Mouse (Mus musculus) CH12.LX (cell line): ENCODE data around the gene Cnih3. TPM values are rescaled to one million over a fixed set of nuclear protein-coding genes. Genes with fewer than 3 reads are reported as not detected.

ENCODE experiments used
- DNase-seq: peaks from one replicate; pipeline ENCODE4 v3.0.0-alpha.2; 2013; ENCODE audit errors: extremely low read depth
- H3K27ac ChIP-seq: 2 replicates; pipeline ENCODE4 v1.5.1; 2012; ENCODE audit warnings: low read depth, mild to moderate bottlenecking, control low read depth, moderate library complexity; ENCODE audit not compliant: insufficient read depth
- H3K27me3 ChIP-seq: replicated peaks from 2 replicates; pipeline ENCODE3; 2012; ENCODE audit warnings: inconsistent platforms
- H3K36me3 ChIP-seq, 2 experiments: replicated peaks in 1 of 2; 2 replicates each; pipeline versions ENCODE3 to v1.6.1; 2012; ENCODE audit warnings: inconsistent platforms in 1 of 2, low read length in 1 of 2, mild to moderate bottlenecking in 1 of 2, mixed read lengths in 1 of 2, moderate library complexity in 1 of 2; ENCODE audit not compliant: control insufficient read depth in 1 of 2, insufficient read depth in 1 of 2
- H3K4me1 ChIP-seq, 2 experiments: 2 replicates each; pipeline ENCODE4 v1.6.1; 2012; ENCODE audit warnings: inconsistent platforms in 1 of 2, moderate library complexity in 1 of 2; ENCODE audit not compliant: insufficient read depth in 2 of 2, control insufficient read depth in 1 of 2
- H3K4me2 ChIP-seq: 2 replicates; pipeline ENCODE4 v1.6.1; 2012; ENCODE audit warnings: low read depth, mild to moderate bottlenecking, control low read depth; ENCODE audit not compliant: poor library complexity, insufficient read depth, severe bottlenecking
- H3K4me3 ChIP-seq, 3 experiments: fragments of 150-350 bp in 1 of 3; sonication (generic) in 1 of 3; replicated peaks in 1 of 3; 2 replicates each; pipeline versions ENCODE3 to v1.5.1; 2011 to 2012; ENCODE audit warnings: low read depth in 2 of 3, low read length in 2 of 3, mild to moderate bottlenecking in 2 of 3, moderate library complexity in 2 of 3, control low read depth in 1 of 3, improper control_type of control experiment in 1 of 3, inconsistent platforms in 1 of 3, mixed read lengths in 1 of 3; ENCODE audit not compliant: poor library complexity in 1 of 3
- H3K79me2 ChIP-seq: replicated peaks from 2 replicates; pipeline ENCODE4 v1.6.1; 2012; ENCODE audit warnings: mild to moderate bottlenecking, moderate library complexity; ENCODE audit not compliant: control insufficient read depth, poor library complexity, insufficient read depth, severe bottlenecking; ENCODE audit errors: extremely low read depth
- H3K9ac ChIP-seq: 2 replicates; pipeline ENCODE4 v1.6.1; 2012; ENCODE audit warnings: low read depth, mild to moderate bottlenecking, control low read depth, moderate library complexity; ENCODE audit not compliant: insufficient read depth
- H3K9me3 ChIP-seq: replicated peaks from 2 replicates; pipeline ENCODE3; 2012; ENCODE audit warnings: low read length, inconsistent platforms, mixed read lengths
- CHD2 ChIP-seq: IDR thresholded peaks from 2 replicates; pipeline ENCODE4 v1.6.1; 2011; ENCODE audit warnings: low read length, improper control_type of control experiment
- E2F4 ChIP-seq: IDR thresholded peaks from 2 replicates; pipeline ENCODE4 v1.6.1; 2011; ENCODE audit warnings: low read depth, low read length, improper control_type of control experiment; ENCODE audit not compliant: insufficient replicate concordance
- ELF1 ChIP-seq: IDR thresholded peaks from 2 replicates; pipeline ENCODE4 v1.6.1; 2014; ENCODE audit warnings: low read depth, mild to moderate bottlenecking, inconsistent platforms, low read length, improper control_type of control experiment
- ETS1 ChIP-seq: conservative IDR thresholded peaks from 2 replicates; pipeline ENCODE4 v1.6.1; 2012; ENCODE audit warnings: low read depth, mild to moderate bottlenecking, inconsistent platforms, low read length, improper control_type of control experiment, moderate library complexity
- JUND ChIP-seq: conservative IDR thresholded peaks from 2 replicates; pipeline ENCODE4 v1.6.1; 2011; ENCODE audit warnings: low read depth, low read length, improper control_type of control experiment
- KAT2A ChIP-seq: IDR thresholded peaks from 2 replicates; pipeline ENCODE4 v1.6.1; 2012; ENCODE audit warnings: low read length, improper control_type of control experiment, inconsistent platforms; ENCODE audit not compliant: insufficient replicate concordance
- MAFK ChIP-seq: IDR thresholded peaks from 2 replicates; pipeline ENCODE4 v1.6.1; 2011; ENCODE audit warnings: low read length, improper control_type of control experiment; ENCODE audit not compliant: insufficient replicate concordance
- MAX ChIP-seq: IDR thresholded peaks from 2 replicates; pipeline ENCODE4 v1.6.1; 2011; ENCODE audit warnings: low read length, improper control_type of control experiment
- MEF2A ChIP-seq: IDR thresholded peaks from 2 replicates; pipeline ENCODE4 v1.6.1; 2014; ENCODE audit warnings: low read depth, mild to moderate bottlenecking, inconsistent platforms, low read length, improper control_type of control experiment, borderline replicate concordance
- MXI1 ChIP-seq: IDR thresholded peaks from 2 replicates; pipeline ENCODE4 v1.6.1; 2011; ENCODE audit warnings: mild to moderate bottlenecking, low read depth, low read length, improper control_type of control experiment
- POLR2A ChIP-seq: IDR thresholded peaks from 2 replicates; pipeline ENCODE4 v1.6.1; 2011; ENCODE audit warnings: low read depth, mild to moderate bottlenecking, improper control_type of control experiment, low read length
- POLR2AphosphoS2 ChIP-seq: IDR thresholded peaks from 2 replicates; pipeline ENCODE4 v1.6.1; 2011; ENCODE audit warnings: low read depth, low read length, improper control_type of control experiment
- RAD21 ChIP-seq: IDR thresholded peaks from 2 replicates; pipeline ENCODE4 v1.6.1; 2011; ENCODE audit warnings: low read depth, mild to moderate bottlenecking, low read length, improper control_type of control experiment, moderate library complexity
- SMC3 ChIP-seq: IDR thresholded peaks from 2 replicates; pipeline ENCODE4 v1.6.1; 2011; ENCODE audit warnings: low read depth, low read length, improper control_type of control experiment
- USF2 ChIP-seq: conservative IDR thresholded peaks from 2 replicates; pipeline ENCODE4 v1.6.1; 2011; ENCODE audit warnings: low read depth, low read length, improper control_type of control experiment
- ZMIZ1 ChIP-seq: IDR thresholded peaks from 2 replicates; pipeline ENCODE4 v1.6.1; 2012; ENCODE audit warnings: low read depth, mild to moderate bottlenecking, inconsistent platforms, low read length, improper control_type of control experiment
- dilution Hi-C: fragments of 300-500 bp; cut with MboI; formaldehyde crosslinking; loops from 2 replicates; pipeline ENCODE4 v1.14.3; 2020; ENCODE audit warnings: low sequenced_read_pairs; ENCODE audit not compliant: extremely low pct_unique_long_range_greater_than_20kb, extremely low pct_ligation_motif_present
- in situ Hi-C: fragments of 300-500 bp; cut with MboI; formaldehyde crosslinking; loops from 3 replicates; pipeline ENCODE4 v1.14.3; 2019; ENCODE audit warnings: low sequenced_read_pairs, low pct_ligation_motif_present, low pct_unique_long_range_greater_than_20kb, mixed read lengths
- polyA plus RNA-seq: library from polyadenylated mRNA; unstranded; fragments of >175 nt; gene quantifications from 2 replicates; pipeline ENCODE4 v1.2.1, GENCODE M21; 2012; ENCODE audit warnings: low read depth; ENCODE audit not compliant: insufficient read length
- total RNA-seq, 2 experiments: library from RNA; depleted of rRNA; stranded (reverse); fragments of 300-350 nt in 1 of 2; fragments of >200 nt in 1 of 2; gene quantifications; 2 replicates each; pipeline ENCODE4 v1.2.3; 2012 to 2014

Gene Cnih3
- total and polyA plus RNA-seq, 3 experiments = not detected

- peaks cover 0 to 17% of the 10 kb centered on the region in 2 experiments; a peak in 2 of 4 replicates for H3K4me1 ChIP-seq
- H3K9ac ChIP-seq = no peak overlapping the region
- no peak overlapping the region for H3K4me3 ChIP-seq
- H3K4me2 ChIP-seq = no peak overlapping the region
- TF ChIP-seq ZMIZ1 (no peak), MEF2A (no peak), E2F4 (no peak), CHD2 (no peak), SMC3 (no peak), KAT2A (no peak), ETS1 (no peak), POLR2A (no peak), ELF1 (no peak)
- TF ChIP-seq, all 38 proteins: peak for 0
- in situ Hi-C loops = no loop called here
- Histone ChIP-seq H3K79me2 (no peaks in the 10 kb centered on the region), H3K27ac (no peak overlapping the region), H3K27me3 (no peaks in the 10 kb centered on the region), H3K9me3 (no peaks in the 10 kb centered on the region), H3K36me3 (no peaks in the 10 kb centered on the region)
- no peak for DNase-seq
- dilution Hi-C loops = no loop called here
Measured at GRCm38 (mm10) chr1:181466040-181466439, 113.6 kb downstream of the Cnih3 start.

- Histone ChIP-seq H3K4me2 (no peak overlapping the region), H3K4me3 (no peak overlapping the region), H3K79me2 (no peaks in the 10 kb centered on the region), H3K36me3 (no peaks in the 10 kb centered on the region), H3K9me3 (peaks cover 5% of the 10 kb centered on the region), H3K4me1 (peaks cover 0 to 10% of the 10 kb centered on the region in 2 experiments; a peak in 2 of 4 replicates), H3K27me3 (no peaks in the 10 kb centered on the region), H3K27ac (no peak overlapping the region), H3K9ac (no peak overlapping the region)
- dilution Hi-C loops = no loop called here
- in situ Hi-C loops = no loop called here
- TF ChIP-seq MAX = no peak
- no peak for TF ChIP-seq MAFK
- no peak for TF ChIP-seq USF2
- TF ChIP-seq POLR2AphosphoS2 = no peak
- no peak for TF ChIP-seq RAD21
- no peak for TF ChIP-seq JUND
- TF ChIP-seq MXI1 = no peak
- no peak for DNase-seq
Measured at GRCm38 (mm10) chr1:181466601-181467320, 114.3 kb downstream of the Cnih3 start.
